Mouse (Mus musculus): ENCODE measurements at regions not wholly inside any gene's neighbourhood (a gene's known extent, or its start where the extent isn't known, plus 50 kb on each side); places are given as distances from the start of the nearest gene placed in this dataset.
A peak's percentile ranks its signal among the peaks of the same experiment; 100 is the strongest.

DNA sequence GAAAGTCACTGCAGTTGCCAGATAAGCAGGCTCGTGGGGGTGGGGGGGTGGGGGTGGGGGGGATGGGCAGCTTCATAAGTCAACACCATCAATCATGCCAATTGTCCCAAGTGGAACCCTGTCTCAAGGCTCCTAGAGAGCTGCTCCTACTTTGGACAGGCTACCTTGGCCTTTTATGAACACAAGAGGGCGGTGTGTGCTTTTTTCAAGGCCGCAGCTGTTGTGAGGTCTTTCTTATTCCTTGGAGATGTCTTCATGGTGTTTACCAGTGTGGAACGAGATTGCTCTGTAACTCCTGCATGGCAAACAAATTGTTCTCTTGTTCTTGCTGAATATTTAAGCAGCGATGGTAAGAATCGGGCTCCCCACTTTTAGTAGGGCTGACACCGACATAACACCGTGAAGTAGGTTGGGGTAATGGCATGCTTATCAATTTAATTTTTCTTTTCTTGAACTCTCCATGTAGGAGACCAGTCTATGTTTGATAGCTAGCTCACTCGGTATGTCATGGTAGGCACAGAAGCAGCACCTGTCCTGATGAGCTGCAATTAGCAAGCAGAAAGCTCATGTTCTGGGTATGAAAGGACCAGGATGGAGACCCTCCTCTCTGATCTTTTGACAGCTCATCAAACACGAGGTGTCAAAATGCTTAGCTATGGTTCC, 118.7 kb upstream of the Nmur2 start:
- 48% methylated on average over 10 of the region's 10 CpGs for WGBS
- H3K4me1 ChIP-seq (ENCODE audit: control insufficient read depth, insufficient read depth, low read length), result no peaks in the 10 kb centered on the region
- no peak overlapping the region for H3K27ac ChIP-seq (ENCODE audit: low read length)
- no peak overlapping the region for H3K4me3 ChIP-seq (ENCODE audit: low read length)
- H3K27me3 ChIP-seq (ENCODE audit: control insufficient read depth, insufficient read depth, low read length), result no peaks in the 10 kb centered on the region
- H3K36me3 ChIP-seq (ENCODE audit: control insufficient read depth, insufficient read depth), result no peaks in the 10 kb centered on the region
- H3K9me3 ChIP-seq (replicated peaks; ENCODE audit: control insufficient read depth, low read length), result no peaks in the 10 kb centered on the region
- H3K9ac ChIP-seq (ENCODE audit: low read length), result no peak overlapping the region
- no peak for ATAC-seq (replicated peaks; ENCODE audit: extremely low read depth, insufficient read depth, low FRiP score)
- no peak overlapping the region for H3K4me2 ChIP-seq (ENCODE audit: low read depth, low read length)

- H3K27ac ChIP-seq (ENCODE audit: low read length), result no peak overlapping the region
- H3K4me3 ChIP-seq (ENCODE audit: low read length), result no peak overlapping the region
- WGBS, result 74% methylated on average over 13 of the region's 13 CpGs
- H3K9me3 ChIP-seq (replicated peaks; ENCODE audit: control insufficient read depth, low read length), result no peaks in the 10 kb centered on the region
- no peak overlapping the region for H3K4me2 ChIP-seq (ENCODE audit: low read depth, low read length)
- no peaks in the 10 kb centered on the region for H3K36me3 ChIP-seq (ENCODE audit: control insufficient read depth, insufficient read depth)
- ATAC-seq (replicated peaks; ENCODE audit: extremely low read depth, insufficient read depth, low FRiP score), result no peak
- no peaks in the 10 kb centered on the region for H3K4me1 ChIP-seq (ENCODE audit: control insufficient read depth, insufficient read depth, low read length)
- H3K9ac ChIP-seq (ENCODE audit: low read length), result no peak overlapping the region
- H3K27me3 ChIP-seq (ENCODE audit: control insufficient read depth, insufficient read depth, low read length), result no peaks in the 10 kb centered on the region
Observed at GRCm38 (mm10) chr11:56150825-56151342, 110.1 kb upstream of the Nmur2 start.

DNA sequence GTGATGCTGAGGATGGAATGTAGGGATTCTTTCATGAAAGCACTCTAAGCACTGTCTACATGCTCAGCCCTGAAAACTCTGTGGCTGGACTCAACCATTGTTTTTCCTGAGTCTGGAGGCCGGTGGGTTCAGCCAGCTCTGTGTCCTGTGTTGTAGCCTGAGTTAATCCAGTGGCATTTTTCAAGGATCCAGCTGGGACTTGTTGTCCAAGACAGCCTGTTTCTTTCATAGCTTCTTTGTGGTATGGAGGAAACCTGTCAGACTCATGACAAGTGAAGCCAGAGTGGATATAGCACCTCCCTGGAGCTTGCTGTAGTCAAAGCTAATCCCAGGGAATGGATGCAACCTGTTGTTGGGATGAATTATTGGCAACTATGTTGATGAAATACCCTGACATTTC, 108.9 kb upstream of the Nmur2 start:
- H3K4me3 ChIP-seq (ENCODE audit: low read length), result no peak overlapping the region
- 62% methylated on average over 1 of the region's 1 CpGs for WGBS
- no peaks in the 10 kb centered on the region for H3K4me1 ChIP-seq (ENCODE audit: control insufficient read depth, insufficient read depth, low read length)
- H3K4me2 ChIP-seq (ENCODE audit: low read depth, low read length), result no peak overlapping the region
- no peaks in the 10 kb centered on the region for H3K9me3 ChIP-seq (replicated peaks; ENCODE audit: control insufficient read depth, low read length)
- no peaks in the 10 kb centered on the region for H3K36me3 ChIP-seq (ENCODE audit: control insufficient read depth, insufficient read depth)
- H3K27ac ChIP-seq (ENCODE audit: low read length), result no peak overlapping the region
- H3K27me3 ChIP-seq (ENCODE audit: control insufficient read depth, insufficient read depth, low read length), result no peaks in the 10 kb centered on the region
- H3K9ac ChIP-seq (ENCODE audit: low read length), result no peak overlapping the region
- no peak for ATAC-seq (replicated peaks; ENCODE audit: extremely low read depth, insufficient read depth, low FRiP score)

- no peak overlapping the region for H3K27ac ChIP-seq (ENCODE audit: low read length)
- ATAC-seq (replicated peaks; ENCODE audit: extremely low read depth, insufficient read depth, low FRiP score), result no peak
- H3K4me3 ChIP-seq (ENCODE audit: low read length), result no peak overlapping the region
- no peak overlapping the region for H3K4me2 ChIP-seq (ENCODE audit: low read depth, low read length)
- H3K27me3 ChIP-seq (ENCODE audit: control insufficient read depth, insufficient read depth, low read length), result no peaks in the 10 kb centered on the region
- 73% methylated on average over 1 of the region's 1 CpGs for WGBS
- H3K4me1 ChIP-seq (ENCODE audit: control insufficient read depth, insufficient read depth, low read length), result no peaks in the 10 kb centered on the region
- H3K9me3 ChIP-seq (replicated peaks; ENCODE audit: control insufficient read depth, low read length), result no peaks in the 10 kb centered on the region
- H3K9ac ChIP-seq (ENCODE audit: low read length), result no peak overlapping the region
- H3K36me3 ChIP-seq (ENCODE audit: control insufficient read depth, insufficient read depth), result no peaks in the 10 kb centered on the region
Observed at GRCm38 (mm10) chr11:56148956-56149355, 108.1 kb upstream of the Nmur2 start.

DNA sequence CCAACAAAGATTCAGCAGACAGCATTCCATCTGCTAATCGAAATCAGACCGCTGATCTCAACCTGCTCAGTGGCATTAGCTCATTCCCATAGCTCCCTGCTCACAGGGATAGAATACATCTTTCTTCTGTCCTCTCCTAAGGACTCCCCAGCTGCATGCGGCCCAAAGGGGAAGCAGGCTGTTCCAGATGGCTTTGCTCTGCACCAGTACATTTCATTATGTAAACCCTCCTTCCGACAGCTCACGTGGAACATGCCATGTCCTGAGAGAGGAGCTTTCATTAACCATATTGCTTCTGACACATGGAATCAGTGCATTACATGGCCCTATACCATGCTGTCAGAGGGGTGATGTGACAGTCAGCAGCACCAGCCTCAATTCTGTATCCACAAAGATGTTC, 105.9 kb upstream of the Nmur2 start:
- H3K4me3 ChIP-seq (ENCODE audit: low read length), result no peak overlapping the region
- WGBS, result 69% methylated on average over 5 of the region's 5 CpGs
- no peak for ATAC-seq (replicated peaks; ENCODE audit: extremely low read depth, insufficient read depth, low FRiP score)
- H3K9me3 ChIP-seq (replicated peaks; ENCODE audit: control insufficient read depth, low read length), result no peaks in the 10 kb centered on the region
- no peak overlapping the region for H3K9ac ChIP-seq (ENCODE audit: low read length)
- no peak overlapping the region for H3K4me2 ChIP-seq (ENCODE audit: low read depth, low read length)
- H3K27me3 ChIP-seq (ENCODE audit: control insufficient read depth, insufficient read depth, low read length), result no peaks in the 10 kb centered on the region
- no peak overlapping the region for H3K27ac ChIP-seq (ENCODE audit: low read length)
- H3K36me3 ChIP-seq (ENCODE audit: control insufficient read depth, insufficient read depth), result no peaks in the 10 kb centered on the region
- no peaks in the 10 kb centered on the region for H3K4me1 ChIP-seq (ENCODE audit: control insufficient read depth, insufficient read depth, low read length)

- WGBS, result 31% methylated on average over 15 of the region's 15 CpGs
Observed at GRCm38 (mm10) chr11:56131339-56131823, 90.6 kb upstream of the Nmur2 start.

GRCm38 (mm10) chr11:56116553-56117232, 75.9 kb upstream of the Nmur2 start:
- no peak overlapping the region for H3K9ac ChIP-seq (ENCODE audit: low read length)
- no peak overlapping the region for H3K4me3 ChIP-seq (ENCODE audit: low read length)
- H3K27ac ChIP-seq (ENCODE audit: low read length), result no peak overlapping the region
- no peaks in the 10 kb centered on the region for H3K27me3 ChIP-seq (ENCODE audit: control insufficient read depth, insufficient read depth, low read length)
- no peaks in the 10 kb centered on the region for H3K36me3 ChIP-seq (ENCODE audit: control insufficient read depth, insufficient read depth)
- H3K4me1 ChIP-seq (ENCODE audit: control insufficient read depth, insufficient read depth, low read length), result no peaks in the 10 kb centered on the region
- no peak for ATAC-seq (replicated peaks; ENCODE audit: extremely low read depth, insufficient read depth, low FRiP score)
- peak overlapping the region; percentile 4; the same call in 1 of the 2 replicates for H3K4me2 ChIP-seq (ENCODE audit: low read depth, low read length)
- 44% methylated on average over 12 of the region's 12 CpGs for WGBS
- no peaks in the 10 kb centered on the region for H3K9me3 ChIP-seq (replicated peaks; ENCODE audit: control insufficient read depth, low read length)

More at GRCm38 (mm10) chr11:56131339-56131823, 90.6 kb upstream of the Nmur2 start:
- Histone ChIP-seq H3K27ac (ENCODE audit: low read length) (no peak overlapping the region), H3K27me3 (ENCODE audit: control insufficient read depth, insufficient read depth, low read length) (no peaks in the 10 kb centered on the region), H3K36me3 (ENCODE audit: control insufficient read depth, insufficient read depth) (no peaks in the 10 kb centered on the region), H3K4me2 (ENCODE audit: low read depth, low read length) (peak overlapping the region; percentile 7; the same call in 1 of the 2 replicates), H3K9me3 (replicated peaks; ENCODE audit: control insufficient read depth, low read length) (no peaks in the 10 kb centered on the region), H3K4me3 (ENCODE audit: low read length) (no peak overlapping the region), H3K9ac (ENCODE audit: low read length) (no peak overlapping the region), H3K4me1 (ENCODE audit: control insufficient read depth, insufficient read depth, low read length) (no peaks in the 10 kb centered on the region)
- ATAC-seq (replicated peaks; ENCODE audit: extremely low read depth, insufficient read depth, low FRiP score), result no peak

DNA sequence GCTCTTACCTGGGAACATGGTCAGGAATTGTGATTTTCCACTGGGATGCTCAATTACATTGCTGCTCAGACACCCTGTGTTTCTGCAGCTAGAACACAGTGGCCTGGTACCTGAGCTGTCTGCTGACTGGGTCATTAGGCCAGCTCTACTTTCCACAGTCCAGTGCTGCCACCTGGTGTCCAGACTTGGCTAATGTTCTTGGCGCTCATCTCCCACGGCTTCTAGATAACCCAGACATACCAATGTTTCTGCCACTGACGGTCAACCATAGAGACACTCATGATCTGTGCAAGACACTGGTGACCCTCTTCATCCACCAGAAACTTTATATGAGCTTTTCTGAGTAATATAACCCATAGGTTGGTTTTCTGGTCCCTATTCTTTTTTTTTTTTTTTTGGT, 67.1 kb upstream of the Nmur2 start:
- Histone ChIP-seq H3K36me3 (ENCODE audit: control insufficient read depth, insufficient read depth) (no peaks in the 10 kb centered on the region), H3K4me1 (ENCODE audit: control insufficient read depth, insufficient read depth, low read length) (no peaks in the 10 kb centered on the region), H3K27ac (ENCODE audit: low read length) (no peak overlapping the region), H3K4me2 (ENCODE audit: low read depth, low read length) (no peak overlapping the region), H3K9ac (ENCODE audit: low read length) (no peak overlapping the region), H3K4me3 (ENCODE audit: low read length) (no peak overlapping the region), H3K9me3 (replicated peaks; ENCODE audit: control insufficient read depth, low read length) (no peaks in the 10 kb centered on the region), H3K27me3 (ENCODE audit: control insufficient read depth, insufficient read depth, low read length) (no peaks in the 10 kb centered on the region; the same call in 1 of the 2 replicates)
- ATAC-seq (replicated peaks; ENCODE audit: extremely low read depth, insufficient read depth, low FRiP score), result no peak
- under 1% methylated on average over 3 of the region's 3 CpGs for WGBS

DNA sequence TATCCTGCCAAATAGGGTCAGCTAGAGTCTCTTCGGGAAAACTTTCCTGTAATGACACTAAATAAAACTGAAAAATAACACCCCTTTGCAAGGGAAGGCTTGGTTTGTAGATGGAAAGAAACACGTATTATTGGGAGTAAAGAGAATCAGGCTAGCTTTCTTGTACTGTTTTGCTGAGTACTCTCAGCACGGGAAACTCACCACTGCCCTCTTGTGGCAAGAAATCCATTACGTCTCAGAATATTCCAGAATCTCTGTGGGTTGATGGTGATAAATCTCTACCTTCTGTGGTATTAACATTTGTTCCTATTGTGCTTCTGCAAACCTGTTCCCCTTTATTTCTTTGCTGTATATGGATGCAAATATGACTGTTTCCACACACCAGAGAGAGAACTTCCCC, 64.8 kb upstream of the Nmur2 start:
- WGBS, result 33% methylated on average over 4 of the region's 4 CpGs
- H3K9ac ChIP-seq (ENCODE audit: low read length), result no peak overlapping the region
- no peak for ATAC-seq (replicated peaks; ENCODE audit: extremely low read depth, insufficient read depth, low FRiP score)

More for the DNA sequence above, 64.8 kb upstream of the Nmur2 start:
- no peak overlapping the region for H3K27ac ChIP-seq (ENCODE audit: low read length)
- H3K4me3 ChIP-seq (ENCODE audit: low read length), result no peak overlapping the region
- H3K27me3 ChIP-seq (ENCODE audit: control insufficient read depth, insufficient read depth, low read length), result no peaks in the 10 kb centered on the region
- no peaks in the 10 kb centered on the region for H3K4me1 ChIP-seq (ENCODE audit: control insufficient read depth, insufficient read depth, low read length)
- no peaks in the 10 kb centered on the region for H3K9me3 ChIP-seq (replicated peaks; ENCODE audit: control insufficient read depth, low read length)
- no peaks in the 10 kb centered on the region for H3K36me3 ChIP-seq (ENCODE audit: control insufficient read depth, insufficient read depth)
- H3K4me2 ChIP-seq (ENCODE audit: low read depth, low read length), result no peak overlapping the region

Measured in heart, embryonic 16.5 days (tissue).